Mouse (Mus musculus): Measurements from ENCODE around the gene Ppp1r14c.
A peak's percentile ranks its signal among the peaks of the same experiment; 100 is the strongest.

Ppp1r14c gene

GRCm38 (mm10) chr10:3366036-3366869 is at the start of gene Ppp1r14c:
Gene Ppp1r14c (plus strand): TSS chr10:3366057.
- DNase-seq: peak; percentile 26

GRCm38 (mm10) chr10:3321406-3321805 is 44.5 kb upstream of the Ppp1r14c start:
- no peak for DNase-seq

GRCm38 (mm10) chr10:3325447-3325846 is 40.4 kb upstream of the Ppp1r14c start:
- DNase-seq: peak; percentile 35

GRCm38 (mm10) chr10:3332880-3333279 is 33.0 kb upstream of the Ppp1r14c start:
- DNase-seq: peak; percentile 77

- DNase-seq: no peak
These were observed 31.3 kb upstream of the Ppp1r14c start for GRCm38 (mm10) chr10:3334570-3334969.

- DNase-seq: no peak
These were observed 29.0 kb upstream of the Ppp1r14c start for GRCm38 (mm10) chr10:3336729-3337329.

- no peak for DNase-seq
These were observed 28.4 kb upstream of the Ppp1r14c start for GRCm38 (mm10) chr10:3337330-3337901.

- DNase-seq: no peak
These were observed 20.2 kb upstream of the Ppp1r14c start for GRCm38 (mm10) chr10:3345706-3346105.

- no peak for DNase-seq
These were observed 6.3 kb upstream of the Ppp1r14c start for GRCm38 (mm10) chr10:3359531-3359930.

- no peak for DNase-seq
These were observed 204 bp upstream of the Ppp1r14c start for GRCm38 (mm10) chr10:3365671-3366035.

- DNase-seq: no peak
These were observed 1.1 kb downstream of the Ppp1r14c start for GRCm38 (mm10) chr10:3366870-3367431.

- DNase-seq: no peak
These were observed 1.6 kb downstream of the Ppp1r14c start for GRCm38 (mm10) chr10:3367440-3367839.

GRCm38 (mm10) chr10:3383176-3383575 is 17.3 kb downstream of the Ppp1r14c start:
- no peak for DNase-seq

- DNase-seq: no peak
These were observed 26.4 kb downstream of the Ppp1r14c start for GRCm38 (mm10) chr10:3392251-3392650.

GRCm38 (mm10) chr10:3393548-3393947 is 27.7 kb downstream of the Ppp1r14c start:
- no peak for DNase-seq

GRCm38 (mm10) chr10:3394193-3394592 is 28.3 kb downstream of the Ppp1r14c start:
- no peak for DNase-seq

- no peak for DNase-seq
These were observed 28.9 kb downstream of the Ppp1r14c start for GRCm38 (mm10) chr10:3394671-3395288.

GRCm38 (mm10) chr10:3395341-3395931 is 29.6 kb downstream of the Ppp1r14c start:
- DNase-seq: no peak

- no peak for DNase-seq
These were observed 30.3 kb downstream of the Ppp1r14c start for GRCm38 (mm10) chr10:3396008-3396795.

- DNase-seq: no peak
These were observed 31.5 kb downstream of the Ppp1r14c start for GRCm38 (mm10) chr10:3397406-3397805.

- no peak for DNase-seq
These were observed 32.2 kb downstream of the Ppp1r14c start for GRCm38 (mm10) chr10:3398051-3398450.

GRCm38 (mm10) chr10:3402284-3402683 is 36.4 kb downstream of the Ppp1r14c start:
- DNase-seq: no peak

Data from kidney, adult 18-20 months (tissue).